Mouse (Mus musculus): Measurements from ENCODE around the gene Krt13. TPM values are rescaled to one million over a fixed set of nuclear protein-coding genes. Genes with fewer than 3 reads are reported as not detected.

Gene Krt13
- not detected for total RNA-seq (2021)
- long read RNA-seq, result 0 reads

GRCm38 (mm10) chr11:100121466-100121865, at the start of gene Krt13:
Gene Krt13, minus strand, starts transcription at chr11:100121566.
- no peak for DNase-seq (ENCODE audit: low spot score in 2 of 2)

DNA sequence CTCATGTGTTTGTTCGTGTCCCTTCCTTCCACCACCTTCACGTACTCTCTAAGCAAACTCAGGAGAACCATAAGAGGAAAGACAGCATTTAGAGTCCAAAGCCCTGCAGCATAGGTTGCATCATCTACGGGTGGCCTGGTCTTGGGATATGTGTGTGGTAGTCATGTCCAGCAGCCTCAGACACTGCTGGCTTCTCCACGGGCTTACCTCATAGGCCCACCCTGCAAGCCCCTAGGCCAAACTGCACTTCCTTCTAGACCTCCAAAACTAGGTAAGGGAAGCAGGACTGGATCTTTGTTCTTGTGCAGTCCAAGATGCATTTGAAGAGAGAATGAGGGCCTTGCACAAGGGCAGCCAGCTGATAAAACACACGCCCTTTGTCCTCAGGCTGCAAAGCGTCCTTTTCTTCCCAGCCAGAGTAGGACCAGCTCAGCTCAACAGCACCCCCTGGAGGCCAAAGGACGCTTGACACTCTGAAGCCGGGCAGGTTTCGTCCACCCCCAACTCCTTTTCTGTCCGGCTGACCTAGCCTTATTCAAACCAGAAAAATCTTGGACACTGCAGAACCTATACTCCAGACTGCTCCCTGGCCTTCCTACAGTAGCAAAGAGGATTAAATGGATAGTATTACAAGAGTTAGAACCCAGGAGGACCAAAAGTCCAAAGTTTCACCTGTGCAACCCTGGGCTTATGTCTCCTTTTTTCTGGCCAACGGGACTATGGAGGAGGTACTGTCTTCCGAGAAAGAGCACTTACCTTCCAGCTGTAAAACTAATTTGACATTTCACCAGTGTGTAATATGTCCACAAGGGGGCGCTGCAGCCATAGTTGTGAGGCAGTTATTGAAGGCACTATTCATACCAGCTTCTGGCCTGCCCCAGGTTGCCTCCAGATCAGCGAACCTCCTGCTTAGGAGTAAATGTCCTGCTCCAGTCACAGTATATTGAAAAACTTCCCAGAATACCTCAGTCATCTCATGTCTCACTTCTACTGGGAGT, 47.7 kb upstream of the Krt13 start:
- peak; percentile 84 to 86 for DNase-seq (ENCODE audit: low spot score in 2 of 2)

- peak in 1 of 2 experiments; percentile 13 for DNase-seq (ENCODE audit: low spot score in 2 of 2)
These were observed 46.7 kb upstream of the Krt13 start for GRCm38 (mm10) chr11:100168071-100168470.

DNA sequence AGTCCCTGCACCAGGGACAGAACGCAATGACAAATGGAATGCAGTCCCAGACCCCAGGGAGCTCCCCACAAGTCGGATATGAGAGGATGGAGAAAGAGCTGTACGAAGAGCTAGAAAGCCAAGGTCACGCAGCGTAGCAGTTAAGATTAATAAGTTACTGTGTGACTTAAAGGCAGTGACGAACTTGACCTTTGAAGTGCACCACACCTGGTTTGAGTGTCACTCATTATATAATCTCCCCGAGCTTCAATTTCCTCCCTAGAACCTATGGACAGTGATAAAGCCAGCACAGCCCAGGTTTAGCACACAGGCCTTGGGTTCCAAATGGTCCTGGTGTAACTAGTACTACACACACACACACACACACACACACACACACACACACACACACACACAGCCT, 43.0 kb upstream of the Krt13 start:
- no peak for DNase-seq (ENCODE audit: low spot score in 2 of 2)

- no peak for DNase-seq (ENCODE audit: low spot score in 2 of 2)
These were observed 36.6 kb upstream of the Krt13 start for GRCm38 (mm10) chr11:100157908-100158477.

- no peak for DNase-seq (ENCODE audit: low spot score in 2 of 2)
These were observed 36.0 kb upstream of the Krt13 start for GRCm38 (mm10) chr11:100157331-100157730.

DNA sequence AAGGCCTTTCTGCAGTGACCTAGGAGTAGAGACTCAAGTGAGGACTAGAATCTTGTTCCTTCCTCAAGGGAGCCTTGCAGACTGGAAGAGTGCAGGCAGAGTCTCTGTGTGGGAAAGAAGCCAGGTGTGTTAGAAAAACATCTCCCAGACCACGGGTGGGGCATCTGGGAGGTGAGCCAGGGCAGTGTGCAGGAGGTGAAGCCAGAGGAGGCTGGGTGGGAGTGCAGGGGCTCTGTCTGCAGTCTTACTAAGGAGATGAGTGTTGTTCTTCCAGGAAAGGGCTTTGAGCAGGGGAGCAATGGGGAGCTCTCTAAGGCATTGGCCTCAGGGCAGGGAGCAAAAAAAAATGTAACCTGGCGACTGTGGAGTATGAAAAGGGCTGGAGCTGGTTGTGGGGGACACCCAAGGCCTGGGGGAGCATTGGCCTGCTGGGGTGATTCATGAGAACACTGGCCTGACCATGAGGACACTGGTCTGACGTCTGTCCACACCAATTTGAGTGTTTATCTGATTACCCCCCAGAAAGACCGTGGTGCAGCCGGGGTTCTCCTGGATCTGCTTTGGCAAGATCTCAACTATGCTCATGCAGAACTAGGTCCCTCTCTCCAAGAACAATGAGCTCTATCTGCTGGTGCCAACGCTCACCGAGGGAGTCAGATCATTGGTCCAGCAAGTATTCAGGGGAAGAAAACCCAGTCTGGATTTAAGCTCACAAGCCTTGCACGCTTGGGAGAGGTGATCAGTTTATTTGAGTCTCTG, 34.3 kb upstream of the Krt13 start:
- no peak for DNase-seq (ENCODE audit: low spot score in 2 of 2)

DNA sequence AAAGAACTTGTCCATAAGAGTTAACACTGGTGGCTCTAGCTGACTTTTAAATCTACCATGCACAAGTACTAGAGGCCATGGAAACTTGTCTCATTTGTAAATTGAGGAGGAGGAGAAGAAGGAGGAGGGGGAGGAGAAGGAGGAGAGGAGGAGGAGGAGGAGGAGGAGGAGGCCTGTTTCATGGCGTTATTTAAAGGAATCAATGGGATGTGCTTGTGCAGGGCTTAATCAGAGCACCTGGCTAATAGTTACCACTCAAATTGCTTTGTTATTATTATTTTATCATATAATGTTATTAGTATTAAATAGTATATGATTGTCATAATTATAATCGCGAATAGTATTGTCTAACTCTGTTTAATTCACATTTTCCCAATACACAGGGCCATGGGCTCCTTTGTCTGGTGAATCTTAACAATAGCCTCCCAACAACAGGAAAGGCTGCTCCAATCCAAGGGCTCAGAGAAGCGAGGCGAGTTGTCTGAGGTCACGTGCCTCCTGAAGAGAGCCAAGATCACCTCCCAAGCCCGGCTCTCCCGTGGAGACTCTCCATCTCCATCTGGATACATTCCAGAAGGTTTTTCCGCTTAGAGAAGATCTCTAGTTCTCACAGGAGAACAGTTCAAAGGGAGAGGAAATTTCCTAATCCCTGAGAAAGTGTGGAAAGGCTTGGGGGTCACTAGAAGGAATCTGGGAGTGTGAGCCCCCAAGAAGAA, 27.4 kb upstream of the Krt13 start, which contains the start of gene Krt19:
TSS of gene Krt19 (minus strand) at position 51 of the 716 bp plus-strand sequence.
- DNase-seq (ENCODE audit: low spot score in 2 of 2), result no peak

GRCm38 (mm10) chr11:100147566-100148353, 26.4 kb upstream of the Krt13 start:
- no peak for DNase-seq (ENCODE audit: low spot score in 2 of 2)

- DNase-seq (ENCODE audit: low spot score in 2 of 2), result no peak
These were observed 24.6 kb upstream of the Krt13 start for GRCm38 (mm10) chr11:100145858-100146560.

DNA sequence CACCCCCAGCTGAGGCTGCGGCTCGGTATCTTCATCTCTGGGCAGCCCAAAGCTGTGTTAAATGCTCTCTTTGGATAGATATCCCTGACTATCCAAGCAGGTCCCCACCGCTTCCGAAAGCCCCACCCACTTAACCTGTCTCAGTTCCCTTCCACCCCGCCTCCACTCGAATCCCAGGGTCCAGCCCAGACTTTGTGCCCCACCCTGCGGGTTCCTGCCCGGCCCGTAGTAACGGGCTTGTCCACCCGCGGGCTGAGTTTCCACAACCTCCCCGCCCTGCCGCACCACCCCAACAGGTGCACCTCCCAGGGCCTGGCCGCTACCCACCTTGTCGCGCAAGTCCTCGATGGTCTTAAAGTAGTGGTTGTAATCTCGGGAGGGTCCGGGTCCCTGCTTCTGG, 23.7 kb upstream of the Krt13 start:
- DNase-seq (ENCODE audit: low spot score in 2 of 2), result no peak

DNA sequence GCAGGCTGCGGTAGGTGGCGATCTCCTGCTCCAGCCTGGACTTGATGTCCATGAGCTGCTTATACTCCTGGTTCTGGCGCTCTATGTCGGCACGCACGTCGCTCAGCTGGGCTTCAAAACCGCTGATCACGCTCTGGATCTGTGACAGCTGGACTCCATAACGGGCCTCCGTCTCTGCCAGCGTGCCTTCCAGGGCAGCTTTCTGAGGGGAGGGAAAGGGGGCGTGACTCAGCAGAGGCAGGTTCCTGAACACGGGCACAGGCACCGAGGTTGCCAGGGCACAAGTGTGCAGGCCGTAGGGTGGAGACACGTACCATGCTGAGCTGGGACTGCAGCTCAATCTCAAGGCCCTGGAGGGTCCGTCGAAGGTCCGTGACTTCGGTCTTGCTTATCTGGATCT, 19.6 kb upstream of the Krt13 start:
- DNase-seq (ENCODE audit: low spot score in 2 of 2), result peak; percentile 14 to 20

DNA sequence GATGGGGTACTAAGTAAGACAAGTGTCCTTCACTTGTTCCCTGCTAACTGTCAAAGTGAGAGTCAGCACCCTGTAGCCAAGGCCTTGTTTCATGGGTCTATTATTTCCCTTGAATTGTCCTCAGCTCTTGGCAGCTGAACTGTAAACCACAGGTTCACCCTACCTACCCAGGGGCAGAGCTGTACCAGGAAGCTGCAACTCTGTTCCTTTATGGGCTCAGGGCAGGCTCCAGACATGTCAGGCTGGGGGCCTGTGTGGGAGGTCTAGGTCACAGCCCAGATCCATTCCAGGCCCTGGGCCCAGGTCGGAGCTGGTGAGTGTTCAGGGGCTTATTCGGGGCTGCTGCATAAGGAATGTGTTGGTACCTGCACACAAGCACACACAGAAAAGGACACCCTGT, 18.0 kb upstream of the Krt13 start:
- DNase-seq (ENCODE audit: low spot score in 2 of 2), result no peak

DNA sequence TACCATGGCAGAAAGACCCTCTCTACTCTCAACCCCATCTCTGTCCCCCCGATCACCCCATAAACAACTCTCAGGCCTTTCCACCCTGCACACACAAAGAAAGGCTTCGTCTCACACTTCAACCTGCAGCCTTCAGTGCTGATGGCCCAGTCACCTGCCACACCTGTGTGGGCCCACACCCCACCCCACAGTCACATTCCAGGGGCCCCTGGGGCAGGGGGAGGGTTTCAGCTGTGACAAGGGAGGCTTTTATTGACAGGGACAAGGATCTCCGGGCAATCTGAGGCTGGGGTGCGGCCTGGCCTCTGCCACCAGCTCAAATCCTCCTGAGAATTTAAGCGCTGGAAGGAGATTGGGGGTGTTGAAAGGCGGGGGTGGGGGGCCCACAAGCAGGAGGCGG, 17.4 kb upstream of the Krt13 start:
- no peak for DNase-seq (ENCODE audit: low spot score in 2 of 2)

- peak in 1 of 2 experiments; percentile 22 for DNase-seq (ENCODE audit: low spot score in 2 of 2)
These were observed 16.3 kb upstream of the Krt13 start for GRCm38 (mm10) chr11:100137693-100138092.

DNA sequence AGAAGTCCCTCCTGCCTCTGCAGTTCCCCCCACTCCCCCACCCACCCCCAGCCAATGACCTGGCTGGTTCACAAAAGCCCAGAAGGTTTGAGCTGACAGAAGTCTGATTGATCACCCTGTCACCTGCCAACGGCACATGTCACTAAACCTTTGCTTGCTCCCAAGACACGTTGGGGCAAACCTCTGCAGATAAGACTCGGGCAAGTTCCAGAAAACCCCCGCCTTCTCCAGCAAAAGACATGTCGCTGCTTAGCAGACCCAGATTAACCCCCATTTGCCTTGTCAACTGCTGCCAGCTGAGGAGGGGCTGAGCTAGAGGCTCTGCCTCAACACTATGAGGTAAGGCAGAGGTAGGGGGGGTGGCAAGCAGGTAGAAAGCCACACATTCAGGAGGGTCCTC, 15.2 kb upstream of the Krt13 start:
- no peak for DNase-seq (ENCODE audit: low spot score in 2 of 2)

GRCm38 (mm10) chr11:100135731-100136130, 14.4 kb upstream of the Krt13 start, which contains the start of gene Krt15:
Gene Krt15, minus strand, starts transcription at chr11:100135928.
- DNase-seq (ENCODE audit: low spot score in 2 of 2), result no peak

- no peak for DNase-seq (ENCODE audit: low spot score in 2 of 2)
These were observed 3.5 kb upstream of the Krt13 start for GRCm38 (mm10) chr11:100124901-100125300.

GRCm38 (mm10) chr11:100120331-100120730, 1.0 kb downstream of the Krt13 start:
- DNase-seq (ENCODE audit: low spot score in 2 of 2), result no peak

DNA sequence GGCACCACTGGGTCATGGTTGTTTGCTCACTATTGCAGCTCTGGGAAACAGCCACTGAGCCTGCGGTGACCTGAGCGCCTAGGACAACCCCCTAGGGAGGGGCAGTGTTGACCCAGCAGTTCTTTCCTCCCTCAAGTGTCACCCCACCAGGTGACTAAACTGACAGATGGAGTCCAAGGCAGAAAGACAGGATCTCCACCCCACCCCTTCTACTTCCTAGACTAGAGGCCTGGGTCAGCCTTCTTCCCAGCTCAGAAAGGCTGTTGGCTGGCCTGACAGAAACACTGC, 7.7 kb downstream of the Krt13 start:
- DNase-seq (ENCODE audit: low spot score in 2 of 2), result no peak
